1 mouse cellular context compared by ENCODE assay signal in the genomic region with DNA sequence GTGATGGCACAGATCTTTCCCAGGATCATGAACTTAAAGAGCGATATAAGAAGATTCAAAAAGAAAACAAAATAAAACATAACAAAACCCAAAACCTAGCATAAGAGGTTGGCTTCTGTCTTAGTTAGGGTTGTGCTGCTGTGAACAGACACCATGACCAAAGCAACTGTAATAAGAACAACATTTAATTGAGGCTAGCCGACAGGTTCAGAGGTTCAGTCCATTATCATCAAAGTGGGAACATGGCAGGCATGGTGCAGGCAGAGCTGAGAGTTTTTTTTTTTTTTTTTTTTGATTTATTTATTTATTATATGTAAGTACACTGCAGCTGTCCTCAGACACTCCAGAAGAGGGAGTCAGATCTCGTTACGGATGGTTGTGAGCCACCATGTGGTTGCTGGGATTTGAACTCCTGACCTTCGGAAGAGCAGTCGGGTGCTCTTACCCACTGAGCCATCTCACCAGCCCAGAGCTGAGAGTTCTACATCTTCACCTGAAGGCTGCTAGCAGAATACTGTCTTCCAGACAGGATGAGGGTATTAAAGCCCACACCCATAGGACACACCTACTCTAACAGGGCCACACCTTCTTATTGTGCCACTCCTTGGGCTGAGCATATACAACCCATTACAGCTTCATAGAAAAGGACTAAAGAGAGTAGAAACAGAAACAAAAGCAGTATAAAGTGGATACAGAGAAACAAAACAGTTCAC.
TF ChIP-seq lines count a peak whose summit lies in the region.

No protein-coding gene starts in this region.

TF ChIP-seq in CH12.LX, 34 proteins besides CTCF, POLR2A, EP300 and RAD21:
- 0 out of 2 replicates have a peak, but pooled peaks have one; percentile 43 for TF ChIP-seq TBP (conservative IDR thresholded peaks at IDR 0.05; ENCODE audit: low read depth, low read length)
